Mouse (Mus musculus) E14TG2a.4 (cell line): ENCODE measurements around the gene Fap.

Experiments used
- CTCF ChIP-seq: conservative IDR thresholded peaks from 2 replicates; pipeline ENCODE4 v1.5.1; 2014; ENCODE audit warnings: low read length
- NANOG ChIP-seq: IDR thresholded peaks from 2 replicates; pipeline ENCODE4 v1.6.1; 2014; ENCODE audit warnings: borderline replicate concordance, low read length, mixed read lengths
- POU5F1 ChIP-seq: IDR thresholded peaks from 2 replicates; pipeline ENCODE4 v1.6.1; 2014; ENCODE audit warnings: low read length, borderline replicate concordance

- TF ChIP-seq CTCF (no peak), NANOG (no peak), POU5F1 (no peak)
These were observed 111.7 kb downstream of the Fap start for GRCm38 (mm10) chr2:62462174-62462573.
